Mouse (Mus musculus) neural tube, embryonic 12.5 days (tissue): Measurements from ENCODE around the gene Polr3f. TPM values are rescaled to one million over a fixed set of nuclear protein-coding genes. Genes with fewer than 3 reads are reported as not detected.

Source experiments
- ATAC-seq: fragments of 200-750 bp; cut with Nextera tagmentation; 2 replicates; pipeline ENCODE4 v1.8.0; 2017; ENCODE audit warnings: low read depth, mild to moderate bottlenecking, moderate TSS enrichment, moderate library complexity; ENCODE audit not compliant: low FRiP score
- H3K27ac ChIP-seq: fragments of 300-500 bp; sonication (generic); 2 replicates; pipeline ENCODE4 v1.5.1; 2016
- H3K27me3 ChIP-seq: fragments of 300-500 bp; sonication (generic); replicated peaks from 2 replicates; pipeline ENCODE4 v1.6.1; 2016; ENCODE audit warnings: mild to moderate bottlenecking
- H3K36me3 ChIP-seq: fragments of 300-500 bp; sonication (generic); 2 replicates; pipeline ENCODE4 v1.6.1; 2016; ENCODE audit warnings: mild to moderate bottlenecking
- H3K4me1 ChIP-seq: fragments of 300-500 bp; sonication (generic); 2 replicates; pipeline ENCODE4 v1.6.1; 2016
- H3K4me2 ChIP-seq: fragments of 300-500 bp; sonication (generic); replicated peaks from 2 replicates; pipeline ENCODE4 v1.6.1; 2016; ENCODE audit warnings: mild to moderate bottlenecking
- H3K4me3 ChIP-seq: fragments of 300-500 bp; sonication (generic); 2 replicates; pipeline ENCODE4 v1.5.1; 2016
- H3K9ac ChIP-seq: fragments of 300-500 bp; sonication (generic); 2 replicates; pipeline ENCODE4 v1.6.1; 2016; ENCODE audit warnings: mild to moderate bottlenecking
- H3K9me3 ChIP-seq: fragments of 300-500 bp; sonication (generic); 2 replicates; pipeline ENCODE4 v1.6.1; 2016; ENCODE audit warnings: mild to moderate bottlenecking
- WGBS: fragments of 180-500 bp; shearing (Covaris S2); methylation state at CpG from one replicate; pipeline ENCODE4 v1.1.7; 2016; 5-methylcytosine and 5-hydroxymethylcytosine counted together
- polyA plus RNA-seq: library from polyadenylated mRNA; unstranded; fragments of >200 nt; fragmentation: Nextera tagmentation; extraction: Ambion mirVana; gene quantifications from 2 replicates; pipeline ENCODE4 v1.2.1, GENCODE M21; 2016

The Polr3f gene
- polyA plus RNA-seq: 33.3 and 33.9 TPM in 2 replicates

GRCm38 (mm10) chr2:144526981-144527820, at the start of gene Polr3f, which contains the start of gene Dzank1:
Gene Polr3f (plus strand): TSS chr2:144527718.
Gene Dzank1 (minus strand): TSS chr2:144527414.
- WGBS: under 1% methylated on average over 56 of the region's 56 CpGs
- H3K4me2 ChIP-seq: peak within 1 kb of the TSS; percentile 81
- ATAC-seq: peak; percentile 98
- peak within 1 kb of the TSS; percentile 67 for H3K27ac ChIP-seq
- H3K36me3 ChIP-seq: peaks cover 11% of the 10 kb centered on the region
- H3K4me1 ChIP-seq: peaks cover 12% of the 10 kb centered on the region
- H3K9ac ChIP-seq: peak within 1 kb of the TSS; percentile 83
- peak within 1 kb of the TSS; percentile 84 for H3K4me3 ChIP-seq
- H3K9me3 ChIP-seq: no peaks in the 10 kb centered on the region
- H3K27me3 ChIP-seq: no peaks in the 10 kb centered on the region

- no peak overlapping the region for H3K9ac ChIP-seq
- no peak for ATAC-seq
- H3K4me3 ChIP-seq: no peak overlapping the region
- WGBS: 87% methylated on average over 2 of the region's 2 CpGs
- H3K9me3 ChIP-seq: no peaks in the 10 kb centered on the region
- H3K36me3 ChIP-seq: peaks cover 5% of the 10 kb centered on the region; the same call in 1 of the 2 replicates
- H3K27me3 ChIP-seq: no peaks in the 10 kb centered on the region
- H3K27ac ChIP-seq: no peak overlapping the region
- H3K4me2 ChIP-seq: no peak overlapping the region
- no peaks in the 10 kb centered on the region for H3K4me1 ChIP-seq
Measured at GRCm38 (mm10) chr2:144479421-144479820, 48.1 kb upstream of the Polr3f start.

- WGBS: 64% methylated on average over 1 of the region's 1 CpGs
- Histone ChIP-seq H3K9ac (no peak overlapping the region), H3K9me3 (no peaks in the 10 kb centered on the region), H3K4me3 (no peak overlapping the region), H3K36me3 (peaks cover 8% of the 10 kb centered on the region; the same call in 1 of the 2 replicates), H3K4me1 (no peaks in the 10 kb centered on the region), H3K27ac (no peak overlapping the region), H3K27me3 (no peaks in the 10 kb centered on the region), H3K4me2 (no peak overlapping the region)
- no peak for ATAC-seq
Measured at GRCm38 (mm10) chr2:144484084-144484483, 43.4 kb upstream of the Polr3f start.

GRCm38 (mm10) chr2:144485439-144485838, 42.1 kb upstream of the Polr3f start:
- Histone ChIP-seq H3K27ac (no peak overlapping the region), H3K9ac (no peak overlapping the region), H3K27me3 (no peaks in the 10 kb centered on the region), H3K9me3 (no peaks in the 10 kb centered on the region), H3K4me2 (no peak overlapping the region), H3K36me3 (peaks cover 8% of the 10 kb centered on the region; the same call in 1 of the 2 replicates), H3K4me3 (no peak overlapping the region), H3K4me1 (no peaks in the 10 kb centered on the region)
- 87% methylated on average over 7 of the region's 7 CpGs for WGBS
- ATAC-seq: no peak

- WGBS: 69% methylated on average over 6 of the region's 6 CpGs
- no peak for ATAC-seq
- Histone ChIP-seq H3K4me2 (no peak overlapping the region), H3K9me3 (no peaks in the 10 kb centered on the region), H3K27ac (no peak overlapping the region), H3K4me3 (no peak overlapping the region), H3K4me1 (no peaks in the 10 kb centered on the region), H3K36me3 (0 out of 2 replicates have a peak, but pooled peaks cover 3% of the 10 kb centered on the region), H3K27me3 (no peaks in the 10 kb centered on the region), H3K9ac (no peak overlapping the region)
Measured at GRCm38 (mm10) chr2:144487476-144487875, 40.0 kb upstream of the Polr3f start.

GRCm38 (mm10) chr2:144489342-144489741, 38.2 kb upstream of the Polr3f start:
- Histone ChIP-seq H3K36me3 (0 out of 2 replicates have a peak, but pooled peaks cover 3% of the 10 kb centered on the region), H3K4me3 (no peak overlapping the region)

GRCm38 (mm10) chr2:144502134-144502533, 25.4 kb upstream of the Polr3f start:
- no peaks in the 10 kb centered on the region for H3K4me1 ChIP-seq
- H3K9ac ChIP-seq: no peak overlapping the region
- ATAC-seq: no peak
- H3K36me3 ChIP-seq: peaks cover 3% of the 10 kb centered on the region; the same call in 1 of the 2 replicates
- no peaks in the 10 kb centered on the region for H3K9me3 ChIP-seq
- H3K4me2 ChIP-seq: no peak overlapping the region
- no peak overlapping the region for H3K4me3 ChIP-seq
- H3K27me3 ChIP-seq: no peaks in the 10 kb centered on the region
- 89% methylated on average over 6 of the region's 6 CpGs for WGBS
- H3K27ac ChIP-seq: no peak overlapping the region

More at GRCm38 (mm10) chr2:144489342-144489741, 38.2 kb upstream of the Polr3f start:
- Histone ChIP-seq H3K4me2 (no peak overlapping the region), H3K9me3 (no peaks in the 10 kb centered on the region), H3K27ac (no peak overlapping the region), H3K9ac (no peak overlapping the region), H3K27me3 (no peaks in the 10 kb centered on the region), H3K4me1 (no peaks in the 10 kb centered on the region)
- no peak for ATAC-seq
- WGBS: 92% methylated on average over 5 of the region's 5 CpGs

GRCm38 (mm10) chr2:144514619-144515018, 12.9 kb upstream of the Polr3f start:
- Histone ChIP-seq H3K4me1 (no peaks in the 10 kb centered on the region), H3K9me3 (no peaks in the 10 kb centered on the region), H3K9ac (no peak overlapping the region), H3K4me2 (no peak overlapping the region), H3K27me3 (no peaks in the 10 kb centered on the region), H3K36me3 (no peaks in the 10 kb centered on the region), H3K27ac (no peak overlapping the region), H3K4me3 (no peak overlapping the region)
- 78% methylated on average over 3 of the region's 3 CpGs for WGBS
- ATAC-seq: no peak

- Histone ChIP-seq H3K27ac (no peak overlapping the region), H3K9me3 (no peaks in the 10 kb centered on the region), H3K4me1 (no peaks in the 10 kb centered on the region), H3K9ac (no peak overlapping the region), H3K27me3 (no peaks in the 10 kb centered on the region), H3K36me3 (no peaks in the 10 kb centered on the region), H3K4me3 (no peak overlapping the region), H3K4me2 (no peak overlapping the region)
- ATAC-seq: no peak
- WGBS: 82% methylated on average over 3 of the region's 3 CpGs
Measured at GRCm38 (mm10) chr2:144519772-144520171, 7.7 kb upstream of the Polr3f start.

GRCm38 (mm10) chr2:144525856-144526255, 1.7 kb upstream of the Polr3f start:
- peaks cover 12% of the 10 kb centered on the region for H3K4me1 ChIP-seq
- peaks cover 6% of the 10 kb centered on the region; the same call in 1 of the 2 replicates for H3K36me3 ChIP-seq
- H3K4me3 ChIP-seq: no peak overlapping the region
- no peaks in the 10 kb centered on the region for H3K27me3 ChIP-seq
- no peak overlapping the region for H3K9ac ChIP-seq
- no peak overlapping the region for H3K27ac ChIP-seq
- peak overlapping the region; percentile 81 for H3K4me2 ChIP-seq
- WGBS: 60% methylated on average over 10 of the region's 10 CpGs
- ATAC-seq: no peak
- no peaks in the 10 kb centered on the region for H3K9me3 ChIP-seq

GRCm38 (mm10) chr2:144527821-144528174, 280 bp downstream of the Polr3f start:
- H3K36me3 ChIP-seq: peaks cover 14% of the 10 kb centered on the region
- peak overlapping the region; percentile 84 for H3K4me3 ChIP-seq
- H3K9ac ChIP-seq: peak overlapping the region; percentile 83
- peak; percentile 61 for ATAC-seq
- H3K9me3 ChIP-seq: no peaks in the 10 kb centered on the region
- H3K4me2 ChIP-seq: peak overlapping the region; percentile 81
- peak overlapping the region; percentile 67; the same call in 1 of the 2 replicates for H3K27ac ChIP-seq
- under 1% methylated on average over 25 of the region's 25 CpGs for WGBS
- no peaks in the 10 kb centered on the region for H3K27me3 ChIP-seq
- H3K4me1 ChIP-seq: peaks cover 12% of the 10 kb centered on the region

GRCm38 (mm10) chr2:144537123-144537522, 9.6 kb downstream of the Polr3f start:
- H3K36me3 ChIP-seq: peaks cover 82% of the 10 kb centered on the region
- H3K27ac ChIP-seq: no peak overlapping the region
- no peaks in the 10 kb centered on the region for H3K27me3 ChIP-seq
- no peak overlapping the region for H3K4me3 ChIP-seq
- H3K9ac ChIP-seq: no peak overlapping the region
- no peak for ATAC-seq
- no peaks in the 10 kb centered on the region for H3K4me1 ChIP-seq
- H3K9me3 ChIP-seq: no peaks in the 10 kb centered on the region
- H3K4me2 ChIP-seq: no peak overlapping the region
- 91% methylated on average over 7 of the region's 7 CpGs for whole genome bisulfite sequencing
